Mouse (Mus musculus) testis, adult 2 months (tissue): Measurements from ENCODE around the gene Canx. TPM values are rescaled to one million over a fixed set of nuclear protein-coding genes. Genes with fewer than 3 reads are reported as not detected.
"Not testable (repeated sequence)": the region's sequence is repeated elsewhere in the genome, so short reads cannot be mapped to it uniquely, and the experiment has no call there.

Source experiments
- H3K27ac ChIP-seq: fragments of 200-500 bp; 2 replicates; pipeline ENCODE4 v1.5.1; 2012; ENCODE audit warnings: low read depth, low read length; ENCODE audit not compliant: control insufficient read depth, insufficient read depth
- H3K27me3 ChIP-seq: fragments of 200-500 bp; 2 replicates; pipeline ENCODE4 v1.6.1; 2012; ENCODE audit warnings: mild to moderate bottlenecking, low read length, moderate library complexity; ENCODE audit not compliant: control insufficient read depth, insufficient read depth
- H3K36me3 ChIP-seq: fragments of 200-500 bp; 2 replicates; pipeline ENCODE4 v1.6.1; 2012; ENCODE audit warnings: mild to moderate bottlenecking, low read length; ENCODE audit not compliant: control insufficient read depth, insufficient read depth
- H3K4me1 ChIP-seq: fragments of 200-500 bp; 2 replicates; pipeline ENCODE4 v1.6.1; 2012; ENCODE audit warnings: low read length; ENCODE audit not compliant: control insufficient read depth, insufficient read depth
- H3K4me3 ChIP-seq: fragments of 200-500 bp; 2 replicates; pipeline ENCODE4 v1.5.1; 2012; ENCODE audit warnings: low read depth, mild to moderate bottlenecking, low read length, moderate library complexity, mixed read lengths; ENCODE audit not compliant: control insufficient read depth
- CTCF ChIP-seq: fragments of 200-500 bp; IDR thresholded peaks from 2 replicates; pipeline ENCODE4 v1.5.1; 2012; ENCODE audit warnings: low read depth, mild to moderate bottlenecking, inconsistent platforms, low read length, moderate library complexity; ENCODE audit not compliant: control insufficient read depth, insufficient read depth, insufficient replicate concordance
- POLR2A ChIP-seq: fragments of 200-500 bp; IDR thresholded peaks from 2 replicates; pipeline ENCODE4 v1.6.1; 2012; ENCODE audit warnings: low read depth, mild to moderate bottlenecking, inconsistent platforms, low read length, moderate library complexity; ENCODE audit not compliant: control insufficient read depth
- polyA plus RNA-seq: library from polyadenylated mRNA; depleted of rRNA; stranded (reverse); fragments of >200 nt; gene quantifications from 2 replicates; pipeline ENCODE4 v1.2.3, GENCODE M21; 2012

Gene Canx
- polyA plus RNA-seq, 1 experiment, result 58.3 TPM

- Histone ChIP-seq H3K27ac (no peak overlapping the region), H3K36me3 (no peaks in the 10 kb centered on the region), H3K4me3 (no peak overlapping the region), H3K27me3 (no peaks in the 10 kb centered on the region), H3K4me1 (peaks cover 4% of the 10 kb centered on the region; the same call in 1 of the 2 replicates)
- TF ChIP-seq CTCF (no peak), POLR2A (no peak)
Observed at GRCm38 (mm10) chr11:50328075-50328625, 2.7 kb upstream of the Canx start.

DNA sequence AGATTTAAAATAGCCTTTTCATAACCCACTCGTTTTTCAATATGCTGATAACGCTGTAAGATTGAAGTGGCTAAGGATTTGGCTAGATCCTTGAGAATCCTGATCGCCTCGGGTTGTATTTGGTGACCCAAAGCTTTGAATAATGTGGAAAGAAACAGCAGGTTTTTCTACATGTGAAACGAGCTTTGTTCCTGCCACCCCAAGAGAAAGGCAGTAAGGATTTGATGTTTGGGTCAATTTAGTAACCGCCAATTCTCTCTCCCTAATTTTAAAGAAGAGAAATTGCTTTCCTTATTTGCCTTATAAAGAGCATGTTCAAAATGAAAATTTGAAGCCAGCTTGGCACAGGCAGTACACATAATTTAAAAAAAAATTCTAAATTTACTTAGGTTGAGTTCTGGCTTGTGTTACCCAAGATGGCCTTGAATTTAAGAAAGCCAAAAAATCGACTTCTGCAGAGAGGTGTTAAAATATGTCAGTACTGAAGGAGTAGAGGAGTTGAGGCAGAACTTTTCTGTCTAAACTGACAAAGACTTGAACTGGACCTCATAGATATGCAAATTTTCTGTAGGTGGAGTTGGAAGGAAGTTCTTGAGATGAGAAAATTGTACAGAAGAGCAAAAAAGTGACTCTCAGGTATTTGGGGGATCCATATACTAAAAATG is 961 bp upstream of the Canx start:
- Histone ChIP-seq H3K27ac (peak overlapping the region; percentile 98), H3K36me3 (no peaks in the 10 kb centered on the region), H3K4me1 (peaks cover 4% of the 10 kb centered on the region; the same call in 1 of the 2 replicates), H3K27me3 (no peaks in the 10 kb centered on the region), H3K4me3 (peak overlapping the region; percentile 98)
- TF ChIP-seq CTCF (no peak), POLR2A (no peak)

- TF ChIP-seq CTCF, result no peak
- no peak for TF ChIP-seq POLR2A
- peak overlapping the region; percentile 98 for H3K4me3 ChIP-seq
- H3K36me3 ChIP-seq, result no peaks in the 10 kb centered on the region
- peaks cover 4% of the 10 kb centered on the region; the same call in 1 of the 2 replicates for H3K4me1 ChIP-seq
- H3K27ac ChIP-seq, result peak overlapping the region; percentile 50
- H3K27me3 ChIP-seq, result no peaks in the 10 kb centered on the region
Observed at GRCm38 (mm10) chr11:50324751-50325471, 562 bp downstream of the Canx start.

DNA sequence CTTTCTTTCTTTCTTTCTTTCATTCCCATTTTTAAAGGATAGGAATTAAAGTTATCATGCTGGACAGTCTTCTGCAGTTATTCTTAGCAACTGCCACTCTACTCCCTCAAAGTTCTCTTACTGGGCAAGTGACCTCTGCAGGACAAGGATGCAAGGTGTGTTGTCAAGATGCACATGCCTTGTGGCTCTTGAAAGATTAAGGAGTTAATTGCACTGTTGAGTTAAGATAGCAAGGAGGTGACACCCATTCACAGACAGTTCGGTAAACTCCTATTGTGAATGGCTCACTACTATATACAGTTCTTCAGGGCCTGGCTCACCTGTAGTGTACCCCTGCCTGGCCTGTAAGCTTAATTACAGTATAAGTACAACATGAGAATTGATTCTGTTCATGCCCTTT is 1.6 kb downstream of the Canx start:
- TF ChIP-seq POLR2A, result no peak
- no peak for TF ChIP-seq CTCF
- Histone ChIP-seq H3K36me3 (no peaks in the 10 kb centered on the region), H3K27me3 (no peaks in the 10 kb centered on the region), H3K4me1 (peaks cover 4% of the 10 kb centered on the region; the same call in 1 of the 2 replicates), H3K4me3 (no peak overlapping the region; the same call in 1 of the 2 replicates), H3K27ac (no peak overlapping the region; the same call in 1 of the 2 replicates)

DNA sequence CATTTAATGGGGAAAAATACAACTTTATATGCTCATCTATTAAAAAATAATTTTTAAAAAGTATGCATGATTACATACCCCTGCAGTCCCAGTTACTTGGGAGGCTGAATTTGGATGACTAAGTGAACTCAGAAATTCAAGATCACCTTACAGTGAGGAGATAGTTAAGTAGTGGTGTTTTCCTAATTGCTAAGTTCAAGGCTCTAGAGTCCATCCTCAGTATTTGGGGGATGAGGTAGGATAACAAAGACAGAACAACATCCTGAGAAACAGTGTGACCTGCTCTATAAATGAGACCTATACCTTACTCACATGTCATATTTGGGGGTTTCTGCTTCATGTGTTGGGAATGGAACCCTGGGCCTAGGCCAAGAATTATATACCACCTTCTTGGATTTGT is 3.1 kb downstream of the Canx start:
- H3K27me3 ChIP-seq, result no peaks in the 10 kb centered on the region
- no peaks in the 10 kb centered on the region for H3K36me3 ChIP-seq
- no peak overlapping the region for H3K27ac ChIP-seq
- TF ChIP-seq POLR2A, result no peak
- peaks cover 4% of the 10 kb centered on the region; the same call in 1 of the 2 replicates for H3K4me1 ChIP-seq
- no peak overlapping the region for H3K4me3 ChIP-seq

DNA sequence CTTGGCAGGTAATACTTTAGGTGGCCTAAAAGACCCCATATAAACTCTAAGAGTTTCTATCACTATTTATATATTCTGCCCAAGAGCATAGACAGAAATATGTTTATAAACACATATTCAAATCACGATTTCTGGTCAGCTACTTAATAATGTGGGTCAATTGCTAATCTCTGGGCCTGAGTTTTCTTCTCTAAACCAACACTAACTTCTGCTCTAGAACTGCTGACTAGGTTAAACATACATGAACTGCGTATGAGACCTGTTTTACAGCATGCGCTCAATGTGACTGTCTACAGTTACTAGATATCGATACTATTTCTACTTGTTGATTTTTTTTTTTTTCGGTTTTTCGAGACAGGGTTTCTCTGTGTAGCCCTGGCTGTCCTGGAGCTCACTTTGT is 4.2 kb downstream of the Canx start:
- no peak overlapping the region for H3K4me3 ChIP-seq
- no peak overlapping the region for H3K27ac ChIP-seq
- no peaks in the 10 kb centered on the region for H3K27me3 ChIP-seq
- no peak for TF ChIP-seq POLR2A
- TF ChIP-seq CTCF, result no peak
- H3K36me3 ChIP-seq, result no peaks in the 10 kb centered on the region
- peaks cover 4% of the 10 kb centered on the region; the same call in 1 of the 2 replicates for H3K4me1 ChIP-seq

DNA sequence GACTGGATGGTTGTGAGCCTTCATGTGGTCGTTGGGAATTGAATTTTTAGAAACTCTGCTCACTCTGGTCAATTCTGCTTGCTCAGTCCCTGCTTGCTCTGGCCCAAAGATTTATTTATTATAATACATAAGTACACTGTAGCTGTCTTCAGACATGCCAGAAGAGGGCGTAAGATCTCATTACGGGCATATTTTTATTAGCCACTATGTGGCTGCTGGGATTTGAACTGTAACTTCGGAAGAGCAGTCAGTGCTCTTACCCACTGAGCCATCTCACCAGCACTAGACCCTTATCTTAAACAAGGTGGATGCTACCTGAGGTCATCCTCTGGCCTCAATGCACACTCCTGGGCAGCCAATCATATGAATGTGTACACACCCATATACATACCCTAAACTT is 6.1 kb downstream of the Canx start:
- H3K27ac ChIP-seq, H3K27me3 ChIP-seq, H3K4me1 ChIP-seq, H3K4me3 ChIP-seq, H3K36me3 ChIP-seq: not testable (repeated sequence)
